Mouse (Mus musculus): ENCODE data around the gene Pik3r1. TPM values are rescaled to one million over a fixed set of nuclear protein-coding genes. Genes with fewer than 3 reads are reported as not detected.
A peak's percentile ranks its signal among the peaks of the same experiment; 100 is the strongest.

Pik3r1 gene
- polyA plus RNA-seq (2012; fragmentation: generic; extraction: Trizol), result 7.3 TPM
- long read RNA-seq, experiment 1, partial matches to known transcripts, result 0 of 4 reads
- long read RNA-seq, experiment 1, other reads (novel, unspliced or antisense), result 4 of 4 reads
- long read RNA-seq, experiment 2, full-length matches to known transcripts, result 37 of 50 reads
- long read RNA-seq, experiment 2, partial matches to known transcripts, result 6 of 50 reads
- long read RNA-seq, experiment 2, other reads (novel, unspliced or antisense), result 7 of 50 reads

DNA sequence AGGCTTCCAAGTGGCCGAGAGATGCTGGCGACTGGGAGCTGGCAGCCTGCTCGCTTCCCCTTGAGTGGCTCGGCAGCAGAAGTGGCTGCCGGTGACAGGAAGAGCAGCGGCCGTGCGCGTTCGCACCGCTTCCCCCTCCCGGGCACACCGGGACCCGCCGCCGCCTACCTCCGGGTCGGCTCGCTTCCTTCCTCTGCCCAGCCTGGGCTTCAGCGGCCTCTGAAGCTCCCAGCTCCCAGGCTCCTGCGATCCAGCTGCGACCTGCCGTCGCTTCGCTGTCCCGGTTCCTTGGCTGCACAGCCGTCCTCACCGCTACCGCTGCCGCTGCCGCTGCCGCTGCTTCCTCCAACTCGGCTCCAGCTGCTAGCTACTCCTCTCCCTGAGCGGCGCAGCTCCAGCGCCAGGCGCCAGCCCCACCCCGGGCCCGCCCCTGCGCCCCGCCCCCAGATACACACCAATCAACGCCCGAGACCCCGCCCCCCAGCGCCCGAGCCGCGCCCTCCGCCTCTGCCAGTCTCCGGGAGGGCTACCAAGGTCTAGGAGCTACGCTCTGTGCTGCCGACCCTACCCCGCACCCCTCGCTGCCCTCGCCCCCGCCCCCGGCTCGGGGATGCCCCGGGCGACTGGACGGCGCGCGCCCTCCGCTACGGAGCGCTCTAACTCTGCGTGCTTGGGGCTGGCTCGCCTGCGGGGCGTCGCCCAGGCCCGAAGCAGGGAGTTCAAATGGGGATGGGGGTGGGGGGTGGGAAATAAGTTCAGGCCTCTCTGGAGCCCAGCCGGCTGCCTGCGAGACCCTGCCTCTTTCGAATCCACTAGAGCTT, at the start of gene Pik3r1:
Gene Pik3r1, minus strand, starts transcription at position 409 of the 821 bp plus-strand sequence.
- Histone ChIP-seq H3ac (ENCODE audit: control insufficient read depth, insufficient read length, low read depth) (peak within 1 kb of the TSS; percentile 59), H3K27me3 (ENCODE audit: control insufficient read depth, insufficient read depth, insufficient read length) (no peaks in the 10 kb centered on the region), H3K79me2 (ENCODE audit: control insufficient read depth, insufficient read depth) (peaks cover 47% of the 10 kb centered on the region), H3K36me3 (ENCODE audit: control insufficient read depth, insufficient read depth) (no peaks in the 10 kb centered on the region), H3K79me3 (ENCODE audit: low read depth) (peaks cover 33% of the 10 kb centered on the region), H3K4me3 (ENCODE audit: insufficient read depth, poor library complexity, severe bottlenecking) (peak within 1 kb of the TSS; percentile 45)
- TF ChIP-seq CEBPB (IDR thresholded peaks at IDR 0.05; ENCODE audit: low read depth) (no peak), CTCF (IDR thresholded peaks at IDR 0.05; ENCODE audit: control insufficient read depth, insufficient read depth, insufficient read length) (peak; percentile 42)

DNA sequence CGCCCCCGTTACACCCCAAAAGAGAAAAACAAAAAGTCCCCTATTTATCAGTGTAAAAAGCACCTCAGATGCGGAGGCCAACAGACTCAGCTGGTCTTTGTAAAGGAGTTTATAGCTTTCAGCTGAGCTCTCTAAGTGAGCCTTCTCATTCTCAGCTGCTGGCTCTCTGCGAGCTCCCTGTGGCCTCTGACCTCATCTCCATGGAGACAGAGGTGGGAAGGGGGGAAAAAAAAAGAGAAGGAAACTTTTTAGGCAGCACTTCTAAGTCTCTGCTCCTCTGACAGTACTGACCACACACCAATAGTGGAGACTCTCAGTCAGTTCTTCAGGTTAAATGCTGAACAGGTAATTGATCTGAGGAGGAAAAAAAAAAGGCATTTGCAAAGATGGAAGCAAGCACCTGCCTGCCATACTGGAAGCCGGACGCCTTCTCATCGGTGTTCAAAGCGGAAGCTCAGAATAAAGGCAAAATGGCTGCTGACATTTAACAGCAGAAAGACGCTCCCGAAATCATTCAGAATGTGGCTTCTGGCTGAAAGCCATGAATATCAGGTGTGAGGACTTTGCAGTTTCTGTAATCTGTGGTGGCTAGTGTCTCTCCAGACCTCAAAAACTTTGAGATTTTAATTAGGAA, 45.4 kb upstream of the Pik3r1 start:
- H3ac ChIP-seq (ENCODE audit: control insufficient read depth, insufficient read length, low read depth), result no peak overlapping the region
- no peak for TF ChIP-seq FOSL1 (IDR thresholded peaks at IDR 0.05; ENCODE audit: insufficient read depth, low read length, poor library complexity, severe bottlenecking)
- TF ChIP-seq MYOG (IDR thresholded peaks at IDR 0.05; ENCODE audit: control insufficient read depth, extremely low read depth, insufficient read length), result no peak
- no peak for TF ChIP-seq CTCF (IDR thresholded peaks at IDR 0.05; ENCODE audit: control insufficient read depth, insufficient read depth, insufficient read length)
- no peak for TF ChIP-seq CEBPB (IDR thresholded peaks at IDR 0.05; ENCODE audit: low read depth)
- TF ChIP-seq MAX (IDR thresholded peaks at IDR 0.05), result no peak
- TF ChIP-seq MYOD1 (IDR thresholded peaks at IDR 0.05; ENCODE audit: control insufficient read depth, insufficient read length, low read depth), result no peak
- TF ChIP-seq USF1 (IDR thresholded peaks at IDR 0.05; ENCODE audit: low read depth), result no peak

DNA sequence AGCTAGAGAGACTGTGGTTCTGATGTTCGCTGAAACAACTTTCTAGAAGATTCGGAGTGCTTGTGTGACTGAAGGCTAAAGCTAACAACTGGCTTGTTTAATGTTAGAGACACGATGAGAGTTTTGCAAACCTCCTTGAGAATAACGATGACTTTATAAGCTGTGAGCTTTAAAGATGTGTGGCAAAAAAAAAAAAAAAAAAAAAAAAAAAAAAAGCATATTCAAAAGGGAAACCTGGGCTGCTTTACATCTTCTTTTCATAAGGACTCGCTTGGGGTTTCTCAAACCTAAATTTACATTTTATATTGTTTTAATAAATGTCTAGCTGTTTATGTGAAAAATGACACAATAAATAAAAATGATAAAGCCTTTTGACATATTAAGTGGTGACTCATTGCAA, 44.3 kb upstream of the Pik3r1 start:
- no peak overlapping the region for H3ac ChIP-seq (ENCODE audit: control insufficient read depth, insufficient read length, low read depth)
- no peaks in the 10 kb centered on the region for H3K79me2 ChIP-seq (ENCODE audit: control insufficient read depth, insufficient read depth)
- H3K27me3 ChIP-seq (ENCODE audit: control insufficient read depth, insufficient read depth, insufficient read length), result no peaks in the 10 kb centered on the region
- H3K36me3 ChIP-seq (ENCODE audit: control insufficient read depth, insufficient read depth), result no peaks in the 10 kb centered on the region
- TF ChIP-seq MYOD1 (IDR thresholded peaks at IDR 0.05; ENCODE audit: control insufficient read depth, insufficient read length, low read depth), result no peak
- no peak for TF ChIP-seq MAX (IDR thresholded peaks at IDR 0.05)
- no peak for TF ChIP-seq FOSL1 (IDR thresholded peaks at IDR 0.05; ENCODE audit: insufficient read depth, low read length, poor library complexity, severe bottlenecking)
- no peak for TF ChIP-seq CEBPB (IDR thresholded peaks at IDR 0.05; ENCODE audit: low read depth)
- TF ChIP-seq MYOG (IDR thresholded peaks at IDR 0.05; ENCODE audit: control insufficient read depth, extremely low read depth, insufficient read length), result no peak
- no peaks in the 10 kb centered on the region for H3K79me3 ChIP-seq (ENCODE audit: low read depth)
- H3K4me3 ChIP-seq (ENCODE audit: insufficient read depth, poor library complexity, severe bottlenecking), result no peak overlapping the region

More for the DNA sequence above, 45.4 kb upstream of the Pik3r1 start:
- Histone ChIP-seq H3K79me2 (ENCODE audit: control insufficient read depth, insufficient read depth) (no peaks in the 10 kb centered on the region), H3K79me3 (ENCODE audit: low read depth) (no peaks in the 10 kb centered on the region), H3K36me3 (ENCODE audit: control insufficient read depth, insufficient read depth) (no peaks in the 10 kb centered on the region), H3K4me3 (ENCODE audit: insufficient read depth, poor library complexity, severe bottlenecking) (no peak overlapping the region), H3K27me3 (ENCODE audit: control insufficient read depth, insufficient read depth, insufficient read length) (no peaks in the 10 kb centered on the region)

DNA sequence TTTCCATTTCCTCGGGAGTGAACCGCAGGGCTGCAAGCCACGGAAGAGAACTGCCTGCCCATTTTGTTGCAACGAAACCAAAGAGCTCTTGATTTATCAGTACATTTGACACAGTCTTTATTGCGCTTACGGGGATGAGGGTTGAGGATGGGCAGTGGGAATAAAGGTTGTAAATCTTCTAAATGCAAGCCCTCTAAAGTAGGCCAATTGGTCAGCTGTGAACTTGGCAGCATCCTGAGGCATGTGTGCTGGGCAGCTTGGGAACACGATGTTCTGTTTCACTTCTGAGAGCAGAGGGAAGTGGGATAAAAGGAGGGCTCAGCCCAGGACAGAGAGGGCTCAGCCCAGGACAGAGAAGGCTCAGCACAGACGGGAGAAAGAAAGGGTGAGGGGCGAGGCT, 43.9 kb upstream of the Pik3r1 start:
- H3ac ChIP-seq (ENCODE audit: control insufficient read depth, insufficient read length, low read depth), result no peak overlapping the region
- no peaks in the 10 kb centered on the region for H3K27me3 ChIP-seq (ENCODE audit: control insufficient read depth, insufficient read depth, insufficient read length)
- H3K4me3 ChIP-seq (ENCODE audit: insufficient read depth, poor library complexity, severe bottlenecking), result no peak overlapping the region
- H3K79me3 ChIP-seq (ENCODE audit: low read depth), result no peaks in the 10 kb centered on the region
- no peaks in the 10 kb centered on the region for H3K36me3 ChIP-seq (ENCODE audit: control insufficient read depth, insufficient read depth)
- no peaks in the 10 kb centered on the region for H3K79me2 ChIP-seq (ENCODE audit: control insufficient read depth, insufficient read depth)
- no peak for TF ChIP-seq CTCF (IDR thresholded peaks at IDR 0.05; ENCODE audit: control insufficient read depth, insufficient read depth, insufficient read length)
- no peak for TF ChIP-seq MYOG (IDR thresholded peaks at IDR 0.05; ENCODE audit: control insufficient read depth, extremely low read depth, insufficient read length)
- peak; percentile 2 for TF ChIP-seq MYOD1 (IDR thresholded peaks at IDR 0.05; ENCODE audit: control insufficient read depth, insufficient read length, low read depth)

DNA sequence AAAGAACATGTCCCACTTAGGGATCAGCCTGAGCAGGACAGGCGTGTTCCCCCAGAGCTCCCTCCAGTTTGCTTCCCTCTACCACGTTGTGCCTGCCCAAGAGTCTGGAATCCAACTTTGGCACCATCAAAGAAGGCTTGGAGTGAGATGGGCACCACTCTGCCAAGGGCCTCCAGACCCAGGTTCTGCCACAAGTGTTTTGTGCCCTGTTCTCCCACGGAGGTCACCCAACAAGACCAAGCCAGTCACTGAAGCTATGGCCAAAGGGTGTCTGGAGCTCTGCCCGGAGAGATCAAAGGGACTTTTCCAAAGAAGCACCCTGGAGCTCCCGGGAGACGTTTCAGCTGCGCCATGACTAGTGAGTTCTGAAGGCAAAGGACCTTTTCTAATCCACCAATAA, 42.6 kb upstream of the Pik3r1 start:
- TF ChIP-seq USF1 (IDR thresholded peaks at IDR 0.05; ENCODE audit: low read depth), result no peak
- TF ChIP-seq CEBPB (IDR thresholded peaks at IDR 0.05; ENCODE audit: low read depth), result no peak
- TF ChIP-seq MYOG (IDR thresholded peaks at IDR 0.05; ENCODE audit: control insufficient read depth, extremely low read depth, insufficient read length), result no peak
- no peak for TF ChIP-seq MYOD1 (IDR thresholded peaks at IDR 0.05; ENCODE audit: control insufficient read depth, insufficient read length, low read depth)

DNA sequence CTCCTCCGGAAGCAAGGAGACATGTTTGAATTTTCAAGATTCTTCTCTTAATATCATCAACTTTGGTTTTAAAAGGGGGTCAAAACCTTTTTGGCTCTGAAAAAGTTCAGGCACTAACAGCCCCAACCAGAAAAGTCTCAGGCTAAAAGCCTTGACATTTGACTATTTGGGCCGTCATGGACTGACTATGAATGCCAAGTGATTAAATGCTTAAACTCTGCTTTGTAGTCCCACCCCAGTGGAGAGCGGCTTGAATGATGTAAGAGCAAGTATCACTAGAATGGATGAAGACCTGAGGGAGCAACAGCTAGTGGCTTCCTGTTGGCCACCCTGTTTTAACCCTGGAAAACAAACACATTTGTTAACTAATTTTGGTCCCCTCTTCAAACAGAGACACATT, 41.8 kb upstream of the Pik3r1 start:
- Histone ChIP-seq H3ac (ENCODE audit: control insufficient read depth, insufficient read length, low read depth) (no peak overlapping the region), H3K4me3 (ENCODE audit: insufficient read depth, poor library complexity, severe bottlenecking) (no peak overlapping the region)
- no peak for TF ChIP-seq CTCF (IDR thresholded peaks at IDR 0.05; ENCODE audit: control insufficient read depth, insufficient read depth, insufficient read length)
- TF ChIP-seq USF1 (IDR thresholded peaks at IDR 0.05; ENCODE audit: low read depth), result no peak
- TF ChIP-seq FOSL1 (IDR thresholded peaks at IDR 0.05; ENCODE audit: insufficient read depth, low read length, poor library complexity, severe bottlenecking), result no peak
- no peak for TF ChIP-seq MYOD1 (IDR thresholded peaks at IDR 0.05; ENCODE audit: control insufficient read depth, insufficient read length, low read depth)
- no peak for TF ChIP-seq MYOG (IDR thresholded peaks at IDR 0.05; ENCODE audit: control insufficient read depth, extremely low read depth, insufficient read length)
- TF ChIP-seq CEBPB (IDR thresholded peaks at IDR 0.05; ENCODE audit: low read depth), result no peak

More for the DNA sequence above, 42.6 kb upstream of the Pik3r1 start:
- Histone ChIP-seq H3K36me3 (ENCODE audit: control insufficient read depth, insufficient read depth) (no peaks in the 10 kb centered on the region), H3K4me3 (ENCODE audit: insufficient read depth, poor library complexity, severe bottlenecking) (no peak overlapping the region), H3K27me3 (ENCODE audit: control insufficient read depth, insufficient read depth, insufficient read length) (no peaks in the 10 kb centered on the region), H3K79me3 (ENCODE audit: low read depth) (no peaks in the 10 kb centered on the region), H3K79me2 (ENCODE audit: control insufficient read depth, insufficient read depth) (no peaks in the 10 kb centered on the region), H3ac (ENCODE audit: control insufficient read depth, insufficient read length, low read depth) (no peak overlapping the region)

More for the DNA sequence above, 41.8 kb upstream of the Pik3r1 start:
- Histone ChIP-seq H3K36me3 (ENCODE audit: control insufficient read depth, insufficient read depth) (no peaks in the 10 kb centered on the region), H3K79me3 (ENCODE audit: low read depth) (no peaks in the 10 kb centered on the region), H3K27me3 (ENCODE audit: control insufficient read depth, insufficient read depth, insufficient read length) (no peaks in the 10 kb centered on the region), H3K79me2 (ENCODE audit: control insufficient read depth, insufficient read depth) (no peaks in the 10 kb centered on the region)

Data from C2C12 (cell line).